28 mouse cellular contexts compared by ENCODE assay signal in the genomic region with DNA sequence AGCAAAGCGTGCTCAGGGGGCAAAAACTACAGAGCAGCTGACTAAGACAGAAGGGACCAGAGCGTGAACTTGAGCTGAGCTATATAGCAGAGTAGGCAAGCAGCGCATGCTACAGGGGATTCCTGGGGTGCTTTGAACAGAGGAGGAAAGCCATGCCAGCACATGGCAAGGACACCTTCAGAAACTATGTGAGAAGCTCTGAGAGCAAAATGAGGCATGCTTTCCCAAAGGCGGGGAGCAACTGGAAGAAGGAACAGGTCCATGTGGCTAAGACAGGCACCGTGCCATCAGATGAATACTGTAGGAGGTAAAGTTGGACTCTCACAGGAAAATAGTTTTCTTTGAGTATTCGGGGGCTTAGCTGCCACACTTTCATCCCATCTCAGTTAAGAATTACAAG. TPM values are rescaled to one million over a fixed set of nuclear protein-coding genes. Genes with fewer than 3 reads are reported as not detected.
DNase-seq lines count a peak whose midpoint lies in the region; ATAC-seq and TF ChIP-seq lines count a peak whose summit lies in the region.
"Had no signal": no experiment of that assay in that cellular context is flagged by ENCODE, and none has a peak within 500 bp of the region (broad histone marks: within the 10 kb centered on the region; RNA-seq: fewer than 3 reads in every experiment).

No protein-coding gene starts in this region.

- no peak overlapping the region for H3K4me3 ChIP-seq in intestine, embryonic 14.5 days (ENCODE audit: low read depth, low read length)
- H3K4me3 ChIP-seq in intestine, postnatal 0 days (ENCODE audit: low read depth, low read length), result no peak overlapping the region
- H3K4me3 ChIP-seq: embryonic facial prominence, embryonic 10.5 days; embryonic facial prominence, embryonic 13.5 days; erythroblast, embryonic 14.5 days; forebrain, embryonic 13.5 days; hindbrain, embryonic 12.5 days; hindbrain, embryonic 15.5 days; intestine, embryonic 15.5 days had no signal

- ATAC-seq in frontal cortex, adult (ENCODE audit: low TSS enrichment), result peak; percentile 74
- 0 out of 2 replicates have a peak, but pooled peaks have one; percentile 15 for ATAC-seq in intestine, embryonic 14.5 days (replicated peaks; ENCODE audit: low FRiP score, low TSS enrichment, low read depth)
- no peak for ATAC-seq in intestine, postnatal 0 days
- ATAC-seq: forebrain, embryonic 13.5 days; forebrain, embryonic 16.5 days; intestine, embryonic 15.5 days; Patski had no signal

- DNase-seq in frontal cortex, adult 2 months (ENCODE audit: extremely low spot score in 1 of 2, low spot score in 1 of 2), result no peak
- DNase-seq in intestine, embryonic 14.5 days (ENCODE audit: low spot score), result peak; percentile 21
- DNase-seq in brain, adult 2 months (ENCODE audit: low read depth, low spot score), result peak; percentile 41
- no peak for DNase-seq in urinary bladder, adult 18-20 months (ENCODE audit: low spot score in 2 of 2)
- DNase-seq: adrenal gland, postnatal 10 days; adrenal gland, postnatal 36 days; B cell, adult 2 months; cerebellum, adult 11-12 months; cerebellum, adult 8-10 months; cerebellum, postnatal 36 days; embryo, embryonic 11 days; gastrocnemius, postnatal 10 days; gastrocnemius, postnatal 36 days; kidney, adult 18-20 months had no signal

- no peak for TF ChIP-seq CTCF in intestine, postnatal 0 days (IDR thresholded peaks at IDR 0.05; ENCODE audit: low read depth)

- WGBS in intestine, embryonic 14.5 days, result 91% methylated on average over 6 of the region's 6 CpGs
- WGBS in intestine, postnatal 0 days, result 95% methylated on average over 6 of the region's 6 CpGs

- H3K4me2 ChIP-seq in intestine, embryonic 14.5 days (ENCODE audit: low read length), result no peak overlapping the region
- H3K4me2 ChIP-seq in intestine, postnatal 0 days (replicated peaks; ENCODE audit: low read depth), result no peak overlapping the region
- H3K4me2 ChIP-seq: embryonic facial prominence, embryonic 13.5 days; forebrain, embryonic 13.5 days; heart, embryonic 11.5 days; hindbrain, embryonic 12.5 days; hindbrain, embryonic 15.5 days; intestine, embryonic 15.5 days had no signal

- 0 out of 2 replicates have a peak, but pooled peaks cover 7% of the 10 kb centered on the region for H3K4me1 ChIP-seq in intestine, embryonic 14.5 days (replicated peaks; ENCODE audit: control insufficient read depth, insufficient read depth, low read length)
- H3K4me1 ChIP-seq in intestine, postnatal 0 days (replicated peaks; ENCODE audit: control insufficient read depth, insufficient read depth, low read length), result 0 out of 2 replicates have a peak, but pooled peaks cover 2% of the 10 kb centered on the region

- no peaks in the 10 kb centered on the region for H3K36me3 ChIP-seq in intestine, embryonic 14.5 days (ENCODE audit: control insufficient read depth, insufficient read depth, low read length)
- no peaks in the 10 kb centered on the region for H3K36me3 ChIP-seq in intestine, postnatal 0 days (ENCODE audit: control insufficient read depth, insufficient read depth)
- H3K36me3 ChIP-seq: embryonic facial prominence, embryonic 13.5 days; G1E; hindbrain, embryonic 12.5 days; hindbrain, embryonic 15.5 days; intestine, embryonic 15.5 days had no signal

- H3K27ac ChIP-seq in intestine, embryonic 14.5 days (ENCODE audit: low read depth), result no peak overlapping the region
- no peak overlapping the region for H3K27ac ChIP-seq in intestine, postnatal 0 days (ENCODE audit: low read depth, low read length)
- H3K27ac ChIP-seq: embryonic facial prominence, embryonic 10.5 days; embryonic facial prominence, embryonic 13.5 days; forebrain, embryonic 13.5 days; hindbrain, embryonic 12.5 days; hindbrain, embryonic 15.5 days; intestine, embryonic 15.5 days had no signal

- H3K9me3 ChIP-seq in intestine, embryonic 14.5 days (ENCODE audit: control insufficient read depth, low read length), result no peaks in the 10 kb centered on the region
- H3K9me3 ChIP-seq in intestine, postnatal 0 days (ENCODE audit: control insufficient read depth), result no peaks in the 10 kb centered on the region
- H3K9me3 ChIP-seq: embryonic facial prominence, embryonic 10.5 days; embryonic facial prominence, embryonic 13.5 days; forebrain, embryonic 13.5 days; G1E; hindbrain, embryonic 12.5 days; hindbrain, embryonic 15.5 days; intestine, embryonic 15.5 days had no signal

- H3K9ac ChIP-seq in intestine, embryonic 14.5 days (ENCODE audit: low read length), result no peak overlapping the region
- H3K9ac ChIP-seq in intestine, postnatal 0 days (ENCODE audit: low read depth, low read length), result no peak overlapping the region
- H3K9ac ChIP-seq: embryonic facial prominence, embryonic 13.5 days; forebrain, embryonic 13.5 days; hindbrain, embryonic 12.5 days; hindbrain, embryonic 15.5 days; intestine, embryonic 15.5 days had no signal

- no peaks in the 10 kb centered on the region for H3K27me3 ChIP-seq in intestine, embryonic 14.5 days (replicated peaks; ENCODE audit: control insufficient read depth, insufficient read depth, low read length)
- no peaks in the 10 kb centered on the region for H3K27me3 ChIP-seq in intestine, postnatal 0 days (replicated peaks; ENCODE audit: control insufficient read depth, insufficient read depth, low read length)
- H3K27me3 ChIP-seq: CH12.LX; embryonic facial prominence, embryonic 13.5 days; forebrain, embryonic 13.5 days; hindbrain, embryonic 12.5 days; hindbrain, embryonic 15.5 days; intestine, embryonic 15.5 days; Patski had no signal

RNA-seq across cellular contexts. Expression of a gene that starts 13.6 kb away (rescaled TPM):
- 18.8 and 20.5 TPM in 2 replicates for polyA plus RNA-seq in frontal cortex, adult 2 months (2012; rRNA removed)
- 32.8 and 34.9 TPM in 2 replicates for polyA plus RNA-seq in intestine, embryonic 14.5 days (2014; fragmentation: Nextera tagmentation; extraction: Ambion mirVana)
- polyA plus RNA-seq in intestine, postnatal 0 days (2015; fragmentation: Nextera tagmentation; extraction: Ambion mirVana), result 8.9 and 10.5 TPM in 2 replicates
- polyA plus RNA-seq: G1E had no signal

Comparison
In these comparisons a context has a peak if more than half of its experiments do, and no peak if none do; other contexts are left out.
1. DNase-seq: peak in intestine, embryonic 14.5 days (single experiment) and brain, adult 2 months (single experiment); none in frontal cortex, adult 2 months (0 of 2) and urinary bladder, adult 18-20 months (0 of 2).